Mouse (Mus musculus) heart, embryonic 11.5 days (tissue): ENCODE data around the gene Catsper1. TPM values are rescaled to one million over a fixed set of nuclear protein-coding genes. Genes with fewer than 3 reads are reported as not detected.

Experiments used
- polyA plus RNA-seq: library from polyadenylated mRNA; unstranded; fragments of >200 nt; fragmentation: Nextera tagmentation; extraction: Ambion mirVana; gene quantifications from 2 replicates; pipeline ENCODE4 v1.2.1, GENCODE M21; 2014

The Catsper1 gene
- polyA plus RNA-seq, 1 experiment from 2014 or later, result not detected

Other genes starting within 250 kb of the Catsper1 start
- gene Yif1a, start 247.2 kb upstream of the Catsper1 start, polyA plus RNA-seq, result 102 and 103 TPM in 2 replicates
- gene Cnih2, start 237.2 kb upstream of the Catsper1 start, polyA plus RNA-seq, result 8.4 TPM in 2 replicates
- 211 and 225 TPM in 2 replicates for gene Rab1b, start 228.7 kb upstream of the Catsper1 start, polyA plus RNA-seq
- 19.8 and 24.3 TPM in 2 replicates for gene Klc2, start 217.2 kb upstream of the Catsper1 start, polyA plus RNA-seq
- 21.4 and 22.8 TPM in 2 replicates for gene Pacs1, start 62.6 kb upstream of the Catsper1 start, polyA plus RNA-seq
- gene Sf3b2, start 40.3 kb upstream of the Catsper1 start, polyA plus RNA-seq, result 224 and 239 TPM in 2 replicates
- gene Gal3st3, start 37.4 kb upstream of the Catsper1 start, polyA plus RNA-seq, result 3.8 and 4.8 TPM in 2 replicates
- gene Cst6, start 13.8 kb downstream of the Catsper1 start, polyA plus RNA-seq, result 0.60 and 0.84 TPM in 2 replicates
- 45.3 and 49.4 TPM in 2 replicates for gene Eif1ad, start 31.0 kb downstream of the Catsper1 start, polyA plus RNA-seq
- 443 and 453 TPM in 2 replicates for gene Banf1, start 31.4 kb downstream of the Catsper1 start, polyA plus RNA-seq
- 39.0 and 44.5 TPM in 2 replicates for gene Sart1, start 53.0 kb downstream of the Catsper1 start, polyA plus RNA-seq
- 0.87 and 1.7 TPM in 2 replicates for gene Tsga10ip, start 66.8 kb downstream of the Catsper1 start, polyA plus RNA-seq
- gene Drap1, start 89.2 kb downstream of the Catsper1 start, polyA plus RNA-seq, result 138 and 150 TPM in 2 replicates
- gene AI837181, start 89.4 kb downstream of the Catsper1 start, polyA plus RNA-seq, result 23.8 and 27.4 TPM in 2 replicates
- not detected in 2 replicates for gene Fosl1, start 111.8 kb downstream of the Catsper1 start, polyA plus RNA-seq
- gene Ccdc85b, start 122.2 kb downstream of the Catsper1 start, polyA plus RNA-seq, result 8.1 and 10.0 TPM in 2 replicates
- 73.6 and 79.8 TPM in 2 replicates for gene Fibp, start 124.9 kb downstream of the Catsper1 start, polyA plus RNA-seq
- gene Ctsw, start 132.8 kb downstream of the Catsper1 start, polyA plus RNA-seq, result 0.84 and 0.86 TPM in 2 replicates
- gene Efemp2, start 138.2 kb downstream of the Catsper1 start, polyA plus RNA-seq, result 72.2 and 72.5 TPM in 2 replicates
- gene Mus81, start 152.7 kb downstream of the Catsper1 start, polyA plus RNA-seq, result 32.2 and 40.0 TPM in 2 replicates
- 2,455 and 2,528 TPM in 2 replicates for gene Cfl1, start 154.7 kb downstream of the Catsper1 start, polyA plus RNA-seq
- not detected in 2 replicates for gene 1700020D05Rik, start 168.0 kb downstream of the Catsper1 start, polyA plus RNA-seq
- 14.0 and 16.7 TPM in 2 replicates for gene Snx32, start 174.8 kb downstream of the Catsper1 start, polyA plus RNA-seq
- gene Ovol1, start 224.9 kb downstream of the Catsper1 start, polyA plus RNA-seq, result 0.29 TPM in 1 of 2 replicates, not detected in the other
- 1.8 and 2.3 TPM in 2 replicates for gene Ap5b1, start 232.3 kb downstream of the Catsper1 start, polyA plus RNA-seq